Mouse (Mus musculus): ENCODE measurements around the gene Zfp772.
"Not testable (repeated sequence)": the region's sequence is repeated elsewhere in the genome, so short reads cannot be mapped to it uniquely, and the experiment has no call there.

The Zfp772 gene

GRCm38 (mm10) chr7:7209313-7210151, at the start of gene Zfp772:
TSS of gene Zfp772 (minus strand) at chr7:7209998.
- DNase-seq = peak; percentile 29 to 60

GRCm38 (mm10) chr7:7247228-7247627, 37.4 kb upstream of the Zfp772 start, which contains the start of gene Vmn2r29:
TSS of gene Vmn2r29 (minus strand) at chr7:7247328.
- not testable (repeated sequence) for DNase-seq

GRCm38 (mm10) chr7:7188191-7188942, 21.4 kb downstream of the Zfp772 start:
- DNase-seq = peak; percentile 87 to 88

GRCm38 (mm10) chr7:7187417-7188190, 22.2 kb downstream of the Zfp772 start:
- DNase-seq = no peak

GRCm38 (mm10) chr7:7185897-7186296, 23.9 kb downstream of the Zfp772 start:
- no peak for DNase-seq

GRCm38 (mm10) chr7:7171227-7172147, 38.3 kb downstream of the Zfp772 start, which contains the start of gene Zfp418:
TSS of gene Zfp418 (plus strand) at chr7:7171330.
- peak; percentile 64 to 74 for DNase-seq

All from cerebellum, postnatal 14 days (tissue).